ENCODE assay signal across 7 mouse cellular contexts in the genomic region with DNA sequence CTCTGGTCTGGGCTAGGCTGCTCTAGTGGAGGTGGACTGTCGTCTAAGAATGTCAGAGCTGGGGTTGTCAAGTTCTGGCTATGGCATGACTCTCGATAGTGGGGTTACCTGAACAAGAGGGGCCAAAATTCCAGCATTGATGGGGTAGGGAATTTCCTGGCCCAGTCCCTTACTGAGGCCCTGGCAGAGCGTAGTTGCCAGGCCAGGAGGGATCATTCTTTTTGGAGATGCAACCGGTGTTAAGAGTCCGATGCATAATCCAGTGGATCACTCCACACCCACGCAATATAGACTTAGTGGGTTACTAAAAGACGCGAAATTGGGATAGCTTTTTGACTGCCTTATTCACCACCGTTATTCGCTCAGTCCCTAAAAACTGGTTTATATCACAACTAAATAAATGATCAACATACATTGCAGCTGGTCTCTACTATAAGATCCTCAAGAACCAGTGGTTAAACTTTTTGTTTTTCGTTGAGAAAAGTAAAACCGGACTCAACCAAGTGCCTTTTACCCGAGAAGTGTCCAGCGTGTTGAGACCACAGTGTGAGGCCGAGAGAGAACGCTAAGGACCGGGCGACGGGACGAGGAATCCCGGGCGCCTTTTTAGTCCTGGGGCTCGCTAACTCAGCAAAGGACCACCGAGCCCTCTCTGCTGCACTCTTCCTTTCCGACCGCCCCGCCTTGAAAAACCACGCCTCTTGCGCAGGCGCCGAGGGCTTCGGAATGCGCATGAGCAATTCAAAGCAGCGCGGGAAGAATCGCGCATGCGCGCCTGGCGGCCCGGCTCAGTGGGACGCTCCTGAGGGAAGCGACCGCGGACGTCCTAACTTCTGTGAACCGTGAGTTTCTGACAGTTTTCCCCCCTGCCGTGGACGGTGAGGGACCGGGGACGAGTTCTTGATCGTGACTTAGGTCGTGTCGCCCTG. TPM values are rescaled to one million over a fixed set of nuclear protein-coding genes. Genes with fewer than 3 reads are reported as not detected.
DNase-seq lines count a peak whose midpoint lies in the region; ATAC-seq and TF ChIP-seq lines count a peak whose summit lies in the region.

Gene Cdc7, plus strand, starts transcription at position 739 of the 929 bp plus-strand sequence.

- no peaks in the 10 kb centered on the region for H3K27me3 ChIP-seq in embryonic facial prominence, embryonic 11.5 days (ENCODE audit: control insufficient read depth, insufficient read depth, low read length)
- no peaks in the 10 kb centered on the region for H3K27me3 ChIP-seq in kidney, adult 2 months (replicated peaks; ENCODE audit: control insufficient read depth, insufficient read depth, low read length)
- H3K27me3 ChIP-seq in limb, embryonic 12.5 days, result no peaks in the 10 kb centered on the region
- H3K27me3 ChIP-seq in midbrain, embryonic 15.5 days (replicated peaks), result no peaks in the 10 kb centered on the region
- no peaks in the 10 kb centered on the region for H3K27me3 ChIP-seq in spleen, adult 2 months (ENCODE audit: control insufficient read depth, insufficient read depth, low read length)

- H3K9ac ChIP-seq in embryonic facial prominence, embryonic 11.5 days (replicated peaks; ENCODE audit: low read length), result peak within 1 kb of the TSS; percentile 70
- peak within 1 kb of the TSS; percentile 84 for H3K9ac ChIP-seq in limb, embryonic 12.5 days (replicated peaks)
- peak within 1 kb of the TSS; percentile 91 for H3K9ac ChIP-seq in midbrain, embryonic 15.5 days

- WGBS in embryonic facial prominence, embryonic 11.5 days, result 5% methylated on average over 54 of the region's 54 CpGs
- 9% methylated on average over 54 of the region's 54 CpGs for WGBS in kidney, adult 2 months
- 6% methylated on average over 54 of the region's 54 CpGs for WGBS in limb, embryonic 12.5 days
- WGBS in midbrain, embryonic 15.5 days, result 4% methylated on average over 54 of the region's 54 CpGs
- 8% methylated on average over 54 of the region's 54 CpGs for WGBS in spleen, adult 2 months

- no peak for TF ChIP-seq POLR2A in kidney, adult 2 months (IDR thresholded peaks at IDR 0.05; ENCODE audit: low read depth, low read length)
- no peak for TF ChIP-seq POLR2A in spleen, adult 2 months (IDR thresholded peaks at IDR 0.05; ENCODE audit: low read depth, low read length)

- peak within 1 kb of the TSS; percentile 72 for H3K4me3 ChIP-seq in embryonic facial prominence, embryonic 11.5 days (ENCODE audit: low read depth, low read length)
- peak within 1 kb of the TSS; percentile 94 for H3K4me3 ChIP-seq in kidney, adult 2 months (ENCODE audit: insufficient read depth, low read depth, low read length)
- peak within 1 kb of the TSS; percentile 90 for H3K4me3 ChIP-seq in limb, embryonic 12.5 days (replicated peaks)
- H3K4me3 ChIP-seq in midbrain, embryonic 15.5 days, result peak within 1 kb of the TSS; percentile 98
- H3K4me3 ChIP-seq in spleen, adult 2 months (ENCODE audit: extremely low read depth, insufficient read depth, insufficient read length), result peak within 1 kb of the TSS; percentile 83

- H3K4me1 ChIP-seq in embryonic facial prominence, embryonic 11.5 days (ENCODE audit: control insufficient read depth, insufficient read depth, low read length), result no peaks in the 10 kb centered on the region
- H3K4me1 ChIP-seq in kidney, adult 2 months (ENCODE audit: control insufficient read depth, insufficient read depth, low read length), result 0 out of 2 replicates have a peak, but pooled peaks cover 2% of the 10 kb centered on the region
- H3K4me1 ChIP-seq in limb, embryonic 12.5 days (replicated peaks), result peaks cover 12% of the 10 kb centered on the region
- H3K4me1 ChIP-seq in midbrain, embryonic 15.5 days, result peaks cover 17% of the 10 kb centered on the region
- peaks cover 3% of the 10 kb centered on the region for H3K4me1 ChIP-seq in spleen, adult 2 months (ENCODE audit: control insufficient read depth, insufficient read depth, insufficient read length)

- peak; percentile 93 for ATAC-seq in embryonic facial prominence, embryonic 11.5 days (replicated peaks; ENCODE audit: insufficient number of reproducible peaks, low FRiP score, low TSS enrichment, low read depth)
- peak; percentile 85 for ATAC-seq in limb, embryonic 12.5 days (ENCODE audit: insufficient number of reproducible peaks, insufficient read depth, low FRiP score, low TSS enrichment, low read depth)
- peak; percentile 95 for ATAC-seq in midbrain, embryonic 15.5 days (replicated peaks)

- H3K9me3 ChIP-seq in embryonic facial prominence, embryonic 11.5 days (replicated peaks; ENCODE audit: control insufficient read depth, low read length), result no peaks in the 10 kb centered on the region
- H3K9me3 ChIP-seq in limb, embryonic 12.5 days, result no peaks in the 10 kb centered on the region
- no peaks in the 10 kb centered on the region for H3K9me3 ChIP-seq in midbrain, embryonic 15.5 days

- no peaks in the 10 kb centered on the region; the same call in 1 of the 2 replicates for H3K36me3 ChIP-seq in embryonic facial prominence, embryonic 11.5 days (replicated peaks; ENCODE audit: control insufficient read depth, insufficient read depth, low read depth, low read length)
- H3K36me3 ChIP-seq in kidney, adult 2 months (ENCODE audit: control insufficient read depth, insufficient read depth, low read length), result no peaks in the 10 kb centered on the region
- peaks cover 14% of the 10 kb centered on the region for H3K36me3 ChIP-seq in limb, embryonic 12.5 days
- no peaks in the 10 kb centered on the region for H3K36me3 ChIP-seq in midbrain, embryonic 15.5 days (replicated peaks)
- H3K36me3 ChIP-seq in spleen, adult 2 months (ENCODE audit: control insufficient read depth, insufficient read depth, low read length), result no peaks in the 10 kb centered on the region

- H3K4me2 ChIP-seq in embryonic facial prominence, embryonic 11.5 days (ENCODE audit: low read depth, low read length), result peak within 1 kb of the TSS; percentile 86
- peak within 1 kb of the TSS; percentile 81 for H3K4me2 ChIP-seq in limb, embryonic 12.5 days
- peak within 1 kb of the TSS; percentile 65 for H3K4me2 ChIP-seq in midbrain, embryonic 15.5 days

- DNase-seq in adrenal gland, postnatal 14 days, result peak; percentile 96
- peak; percentile 97 for DNase-seq in embryonic facial prominence, embryonic 11.5 days (ENCODE audit: low spot score)
- peak; percentile 94 to 97 for DNase-seq in heart, adult 18-20 months
- peak; percentile 93 for DNase-seq in kidney, adult 2 months
- peak; percentile 76 to 91 for DNase-seq in spleen, adult 2 months (ENCODE audit: low read depth in 1 of 2, low spot score in 2 of 2)

- no peak for TF ChIP-seq CTCF in kidney, adult 2 months (conservative IDR thresholded peaks at IDR 0.05; ENCODE audit: insufficient read depth, insufficient read length, low read depth, low read length)
- no peak for TF ChIP-seq CTCF in spleen, adult 2 months (IDR thresholded peaks at IDR 0.05; ENCODE audit: extremely low read depth, insufficient read depth, insufficient read length, insufficient replicate concordance)

- peak within 1 kb of the TSS; percentile 73 for H3K27ac ChIP-seq in embryonic facial prominence, embryonic 11.5 days (replicated peaks; ENCODE audit: low read depth, low read length)
- no peak within 1 kb of the TSS for H3K27ac ChIP-seq in kidney, adult 2 months (ENCODE audit: insufficient read depth, low read depth, low read length)
- peak within 1 kb of the TSS; percentile 75 for H3K27ac ChIP-seq in limb, embryonic 12.5 days
- peak within 1 kb of the TSS; percentile 83 for H3K27ac ChIP-seq in midbrain, embryonic 15.5 days
- H3K27ac ChIP-seq in spleen, adult 2 months (ENCODE audit: insufficient read depth, low read length), result peak within 1 kb of the TSS; percentile 55

RNA-seq across cellular contexts. Expression of gene Cdc7, which starts in this region (rescaled TPM):
- total RNA-seq in adrenal gland, postnatal 14 days (2021), result 6.7 and 7.0 TPM in 2 replicates
- 69.0 and 70.4 TPM in 2 replicates for polyA plus RNA-seq in embryonic facial prominence, embryonic 11.5 days (2014; fragmentation: Nextera tagmentation; extraction: Ambion mirVana)
- total RNA-seq in heart, adult 18-20 months (2021), result under 1 TPM; 0.57 to 0.65 TPM
- polyA plus RNA-seq in kidney, adult 2 months (2012; rRNA removed), result 1.2 and 1.3 TPM in 2 replicates
- polyA plus RNA-seq in limb, embryonic 12.5 days (2016; fragmentation: Nextera tagmentation; extraction: Ambion mirVana), result 54.7 and 62.5 TPM in 2 replicates
- 48.1 and 49.3 TPM in 2 replicates for polyA plus RNA-seq in midbrain, embryonic 15.5 days (2015; fragmentation: Nextera tagmentation; extraction: Ambion mirVana)
- polyA plus RNA-seq in spleen, adult 2 months (2012; rRNA removed), result 6.8 and 6.9 TPM in 2 replicates

Comparison
In these comparisons a context has a peak if more than half of its experiments do, and no peak if none do; other contexts are left out.
1. Peak in DNase-seq in heart, adult 18-20 months; RNA of the gene not detected or under 1 TPM.